Mouse (Mus musculus) spleen, embryonic (tissue): ENCODE data around the gene Zfp800.

ENCODE experiments used
- CTCF ChIA-PET: fragments of 350-600 bp; sonication (Branson Sonifier 250); formaldehyde crosslinking; loops from one replicate; lab custom pipeline; 2022; lab: Charles Lee

The Zfp800 gene

GRCm38 (mm10) chr6:28318820-28319573, 78.8 kb downstream of the Zfp800 start:
- CTCF ChIA-PET = interaction anchor here (0.6 kb wide), 1 partner anchor 93 kb away, joined by 3 read pairs; no protein-coding TSS in a partner anchor

DNA sequence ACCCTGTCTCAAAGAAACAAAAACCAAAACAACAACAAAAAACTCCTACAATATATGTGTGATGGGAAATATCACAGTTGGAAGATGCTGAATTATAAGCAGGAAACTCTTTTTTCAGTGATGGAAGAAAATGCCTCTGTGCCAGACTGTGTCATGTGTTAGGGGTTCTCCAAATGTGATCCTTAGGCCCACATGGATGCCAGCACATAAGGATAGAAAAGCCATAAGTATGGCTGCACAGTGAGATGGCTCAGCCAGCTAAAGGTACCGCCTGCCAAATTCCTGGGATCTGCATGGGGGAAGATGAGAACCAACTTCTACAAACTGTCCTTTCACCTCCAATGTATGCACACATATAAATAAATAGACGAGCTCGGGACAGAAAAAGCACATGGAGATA, 82.6 kb downstream of the Zfp800 start:
- CTCF ChIA-PET = no interaction called here

- CTCF ChIA-PET = no interaction called here
Observed at GRCm38 (mm10) chr6:28312067-28312466, 85.7 kb downstream of the Zfp800 start.

- CTCF ChIA-PET = no interaction called here
Observed at GRCm38 (mm10) chr6:28309692-28310091, 88.1 kb downstream of the Zfp800 start.

DNA sequence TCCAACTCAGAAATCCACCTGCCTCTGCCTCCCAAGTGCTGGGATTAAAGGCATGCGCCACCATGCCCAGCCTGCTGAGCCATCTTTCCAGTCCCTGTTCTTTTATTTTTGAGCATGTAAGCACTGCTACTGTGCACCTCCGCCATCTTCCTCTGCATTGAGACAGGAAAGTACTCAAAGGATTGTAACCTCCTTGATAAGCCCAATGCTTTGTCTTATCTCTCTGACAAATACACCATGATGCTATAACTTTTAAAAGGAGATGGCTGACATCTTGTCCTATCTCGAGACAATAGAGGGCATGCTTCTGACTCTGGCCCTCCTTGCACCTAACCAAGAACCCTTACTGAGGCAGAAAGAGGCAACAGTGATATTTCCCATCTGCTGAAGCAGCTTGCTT, 88.9 kb downstream of the Zfp800 start:
- CTCF ChIA-PET = no interaction called here

GRCm38 (mm10) chr6:28306702-28307101, 91.1 kb downstream of the Zfp800 start:
- CTCF ChIA-PET = no interaction called here

DNA sequence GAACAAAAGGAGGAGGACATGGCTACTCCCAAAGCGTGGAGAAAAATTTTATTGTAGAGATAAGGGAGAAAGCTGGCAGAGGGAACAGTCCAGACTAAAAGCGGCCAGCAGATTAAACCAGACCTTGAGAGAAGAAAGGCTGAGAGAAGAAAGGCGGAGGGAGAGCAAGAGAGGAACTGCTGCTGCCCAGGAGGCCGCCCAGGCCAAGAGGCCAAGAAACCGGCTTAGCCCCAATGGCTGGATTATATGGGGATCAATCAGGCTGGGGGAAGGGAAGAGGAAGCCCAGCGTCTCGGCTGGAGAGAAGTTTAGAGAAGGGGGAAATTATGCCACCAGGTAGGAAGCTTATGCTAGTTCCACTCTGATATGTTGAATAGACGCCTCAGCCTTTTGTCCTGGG, 101.5 kb downstream of the Zfp800 start:
- CTCF ChIA-PET = no interaction called here

- CTCF ChIA-PET = no interaction called here
Observed at GRCm38 (mm10) chr6:28295581-28295980, 102.2 kb downstream of the Zfp800 start.

- CTCF ChIA-PET = no interaction called here
Observed at GRCm38 (mm10) chr6:28292810-28293209, 105.0 kb downstream of the Zfp800 start.

GRCm38 (mm10) chr6:28279886-28280285, 117.9 kb downstream of the Zfp800 start:
- CTCF ChIA-PET = no interaction called here

- CTCF ChIA-PET = no interaction called here
Observed at GRCm38 (mm10) chr6:28262198-28262621, 135.6 kb downstream of the Zfp800 start.

DNA sequence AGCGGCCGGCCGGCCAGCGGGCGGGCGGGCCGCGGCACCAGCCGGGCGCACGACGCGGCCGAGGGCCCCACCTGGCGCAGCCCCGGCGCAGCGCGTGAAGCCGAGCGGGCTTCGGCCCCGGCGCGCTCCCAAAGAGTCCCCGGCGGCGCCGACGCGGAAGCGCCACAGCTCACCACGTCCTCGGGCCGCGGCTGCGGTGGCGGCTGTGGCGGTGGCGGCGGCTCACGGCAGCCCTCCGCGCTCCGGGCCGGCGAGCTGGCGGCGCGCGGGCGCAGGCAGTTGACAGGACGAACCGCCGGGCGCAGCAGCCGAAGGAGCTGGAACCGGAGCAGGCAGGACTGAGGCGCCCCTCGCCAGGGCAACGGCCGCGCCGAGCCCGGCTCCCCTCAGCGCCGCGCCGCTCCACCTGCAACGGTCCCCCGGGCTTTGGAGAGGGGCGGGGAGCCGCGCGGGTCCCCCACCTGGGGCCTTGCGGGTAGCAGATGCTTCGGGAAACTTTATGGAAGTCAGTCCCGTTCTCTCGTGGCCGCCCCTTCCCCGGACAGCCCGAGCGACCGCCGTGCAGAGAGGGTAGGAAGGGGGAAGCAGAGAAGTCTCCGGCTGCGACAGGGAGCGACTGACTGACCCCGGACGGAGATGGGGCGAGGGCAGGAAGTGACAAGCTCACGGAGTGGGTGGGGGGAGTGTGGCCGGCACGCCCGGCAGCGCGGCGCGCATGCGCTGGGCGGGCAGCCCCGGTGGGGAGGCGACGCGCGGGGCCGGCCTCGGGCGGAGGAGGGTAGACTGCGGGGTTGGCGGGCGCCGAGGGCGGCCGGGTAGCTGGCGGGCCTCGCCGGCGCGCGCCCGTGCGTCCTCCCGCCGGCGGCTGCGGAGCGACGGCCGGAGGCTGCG, 136.3 kb downstream of the Zfp800 start:
- CTCF ChIA-PET = no interaction called here

GRCm38 (mm10) chr6:28260425-28261191, 137.2 kb downstream of the Zfp800 start:
- CTCF ChIA-PET = interaction anchor here (0.5 kb wide), 1 partner anchor 226 kb away, joined by 3 read pairs; no protein-coding TSS in a partner anchor

DNA sequence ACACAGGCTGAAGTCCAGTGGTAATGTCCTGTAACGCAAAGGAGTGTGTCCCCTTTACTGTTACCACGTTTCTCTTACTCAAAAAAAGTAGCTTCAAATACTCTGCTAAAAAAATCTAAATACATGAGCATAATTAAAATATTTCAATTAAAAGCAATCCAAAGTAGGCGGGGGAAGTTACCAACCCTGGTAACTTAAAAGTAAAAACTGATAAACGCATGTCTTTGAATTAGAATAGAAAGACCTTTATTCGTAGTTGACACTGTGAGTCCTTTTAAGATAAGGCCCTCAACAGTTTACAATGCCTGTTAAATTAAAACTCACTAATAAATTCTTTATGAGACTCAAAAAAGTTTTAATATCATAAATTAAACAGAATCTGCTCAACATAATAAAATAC, 138.1 kb downstream of the Zfp800 start:
- CTCF ChIA-PET = no interaction called here

GRCm38 (mm10) chr6:28258440-28258839, 139.4 kb downstream of the Zfp800 start:
- CTCF ChIA-PET = no interaction called here

- CTCF ChIA-PET = no interaction called here
Observed at GRCm38 (mm10) chr6:28257772-28258171, 140.0 kb downstream of the Zfp800 start.

- CTCF ChIA-PET = no interaction called here
Observed at GRCm38 (mm10) chr6:28252790-28253189, 145.0 kb downstream of the Zfp800 start.

GRCm38 (mm10) chr6:28248211-28248610, 149.6 kb downstream of the Zfp800 start:
- CTCF ChIA-PET = no interaction called here

- CTCF ChIA-PET = no interaction called here
Observed at GRCm38 (mm10) chr6:28232618-28233361, 165.0 kb downstream of the Zfp800 start.

DNA sequence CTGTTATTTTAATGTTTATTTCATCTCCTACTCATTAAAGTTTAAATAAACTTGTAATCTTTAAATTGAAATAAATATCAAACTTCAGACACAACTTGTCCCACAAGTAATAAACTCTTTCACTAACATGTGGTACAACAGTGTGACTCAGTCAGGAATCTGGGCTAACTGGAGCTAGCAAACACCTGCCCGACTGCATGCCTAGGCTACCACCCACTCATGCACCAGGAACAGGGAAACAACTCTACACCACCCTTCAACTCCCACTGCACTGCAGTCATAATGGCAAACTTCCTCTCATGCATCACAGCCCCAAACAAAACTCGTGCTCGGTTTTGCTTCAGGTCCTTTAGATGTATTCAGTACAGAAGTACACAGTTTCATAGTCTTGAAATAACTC, 169.7 kb downstream of the Zfp800 start:
- CTCF ChIA-PET = no interaction called here

DNA sequence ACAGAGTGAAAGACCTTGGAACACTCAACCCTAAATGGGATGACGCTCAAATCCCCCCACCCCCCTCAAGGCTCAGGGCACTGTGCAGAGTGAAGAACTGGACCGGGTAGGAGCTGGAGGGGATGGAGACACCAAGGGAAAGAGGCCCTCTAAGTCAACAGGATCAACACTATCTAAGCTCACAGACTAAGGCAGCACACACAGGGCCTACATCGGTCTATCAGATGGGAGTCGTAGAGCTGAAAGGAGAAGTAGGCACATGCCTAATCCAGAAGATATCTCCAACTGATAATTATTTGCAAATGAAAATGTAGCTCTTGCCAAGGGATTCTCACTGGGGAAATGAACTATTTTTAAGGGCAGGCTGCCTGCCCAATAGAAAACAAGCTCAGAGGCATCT, 176.8 kb downstream of the Zfp800 start:
- CTCF ChIA-PET = no interaction called here
